35 mouse cellular contexts compared by ENCODE assay signal in the genomic region with DNA sequence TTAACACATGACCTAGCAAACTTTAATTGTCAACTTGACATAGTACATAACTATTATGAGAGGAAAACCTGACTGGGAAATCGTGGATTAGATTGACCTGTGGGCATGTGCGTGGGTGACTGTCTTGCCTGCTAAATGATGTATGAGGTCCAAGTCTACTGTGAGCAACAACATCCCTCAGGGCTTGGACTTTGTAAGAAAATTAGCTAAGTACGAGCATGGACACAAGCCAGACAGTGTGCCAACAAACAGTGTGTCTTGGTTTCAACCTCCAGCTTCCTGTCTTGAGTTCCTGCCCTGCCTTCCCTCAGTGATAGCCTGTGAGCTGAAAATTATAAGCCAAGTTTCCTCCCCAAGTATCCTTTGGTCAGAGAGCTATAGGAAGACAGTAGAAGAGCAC. TPM values are rescaled to one million over a fixed set of nuclear protein-coding genes. Genes with fewer than 3 reads are reported as not detected.
A peak's percentile ranks its signal among the peaks of the same experiment; 100 is the strongest.
DNase-seq lines count a peak whose midpoint lies in the region; ATAC-seq and TF ChIP-seq lines count a peak whose summit lies in the region.
"Had no signal": no experiment of that assay in that cellular context is flagged by ENCODE, and none has a peak within 500 bp of the region (broad histone marks: within the 10 kb centered on the region; RNA-seq: fewer than 3 reads in every experiment).

No protein-coding gene starts in this region.

- no peak overlapping the region for H3K4me2 ChIP-seq in intestine, embryonic 16.5 days (ENCODE audit: low read depth, low read length)
- H3K4me2 ChIP-seq: heart, embryonic 11.5 days; hindbrain, embryonic 13.5 days; midbrain, embryonic 13.5 days; neural tube, embryonic 13.5 days had no signal

- H3K27ac ChIP-seq in liver, adult 2 months (replicated peaks; ENCODE audit: insufficient read depth, low read depth, low read length) = no peak overlapping the region
- no peak overlapping the region for H3K27ac ChIP-seq in intestine, embryonic 16.5 days (ENCODE audit: low read length)
- H3K27ac ChIP-seq: hindbrain, embryonic 13.5 days; liver, embryonic 14.5 days; macrophage; midbrain, embryonic 13.5 days; neural tube, embryonic 13.5 days had no signal

- no peak for ATAC-seq in intestine, embryonic 16.5 days
- ATAC-seq: forebrain, embryonic 14.5 days; intestine, postnatal 0 days; midbrain, embryonic 13.5 days had no signal

- no peaks in the 10 kb centered on the region for H3K4me1 ChIP-seq in liver, adult 2 months (ENCODE audit: control insufficient read depth, insufficient read depth, low read length)
- H3K4me1 ChIP-seq in intestine, embryonic 16.5 days (ENCODE audit: control insufficient read depth, insufficient read depth, low read length) = no peaks in the 10 kb centered on the region
- H3K4me1 ChIP-seq: hindbrain, embryonic 13.5 days; midbrain, embryonic 13.5 days; neural tube, embryonic 13.5 days had no signal

- H3K79me2 ChIP-seq in liver, adult 2 months (ENCODE audit: control insufficient read depth, insufficient read depth, low read length) = no peaks in the 10 kb centered on the region

- no peak overlapping the region for H3K4me3 ChIP-seq in liver, adult 2 months (ENCODE audit: insufficient read depth, low read depth, low read length)
- H3K4me3 ChIP-seq in intestine, embryonic 16.5 days (ENCODE audit: low read length) = no peak overlapping the region
- H3K4me3 ChIP-seq: hindbrain, embryonic 13.5 days; midbrain, embryonic 13.5 days; neural tube, embryonic 13.5 days had no signal

- 47% methylated on average over 3 of the region's 3 CpGs for WGBS in liver, adult 2 months
- WGBS in intestine, embryonic 16.5 days = 69% methylated on average over 3 of the region's 3 CpGs

- TF ChIP-seq CTCF in liver, adult 2 months (IDR thresholded peaks at IDR 0.05; ENCODE audit: low read depth, low read length) = no peak

- H3K36me3 ChIP-seq in liver, adult 2 months (ENCODE audit: control insufficient read depth, insufficient read depth, low read length) = no peaks in the 10 kb centered on the region
- H3K36me3 ChIP-seq in intestine, embryonic 16.5 days (ENCODE audit: control insufficient read depth, insufficient read depth, low read length) = no peaks in the 10 kb centered on the region
- H3K36me3 ChIP-seq: G1E; hindbrain, embryonic 13.5 days; midbrain, embryonic 13.5 days; neural tube, embryonic 13.5 days had no signal

- TF ChIP-seq POLR2A in liver, adult 2 months (IDR thresholded peaks at IDR 0.05; ENCODE audit: extremely low read depth, insufficient read depth, low read length) = no peak

- DNase-seq in adrenal gland, postnatal 10 days = peak; percentile 1
- no peak for DNase-seq in adrenal gland, adult (ENCODE audit: inconsistent age in 2 of 2, low spot score in 1 of 2)
- DNase-seq in liver, adult 2 months (ENCODE audit: extremely low read depth, low read depth, low spot score) = peak; percentile 17
- no peak for DNase-seq in liver
- peak; percentile 6 for DNase-seq in kidney, postnatal 10 days
- no peak for DNase-seq in embryo, embryonic 11 days
- DNase-seq: adrenal gland, postnatal 36 days; cerebellum, adult 2 months; cerebellum, postnatal 14 days; gastrocnemius, postnatal 14 days; heart, adult 18-20 months; heart, postnatal 36 days; left cerebral cortex, postnatal 4 days; lung, adult 2 months; lung, postnatal 10 days; thymus, adult 2 months; thymus, postnatal 36 days had no signal

- H3K9me3 ChIP-seq in intestine, embryonic 16.5 days (ENCODE audit: control insufficient read depth, low read length) = no peaks in the 10 kb centered on the region
- H3K9me3 ChIP-seq: G1E; hindbrain, embryonic 13.5 days; midbrain, embryonic 13.5 days; neural tube, embryonic 13.5 days had no signal

- H3K27me3 ChIP-seq in liver, adult 2 months (ENCODE audit: control insufficient read depth, insufficient read depth, low read length) = no peaks in the 10 kb centered on the region
- no peaks in the 10 kb centered on the region for H3K27me3 ChIP-seq in intestine, embryonic 16.5 days (replicated peaks; ENCODE audit: control insufficient read depth, insufficient read depth, low read length)
- H3K27me3 ChIP-seq: hindbrain, embryonic 13.5 days; midbrain, embryonic 13.5 days; neural tube, embryonic 13.5 days had no signal

- no peak overlapping the region for H3K9ac ChIP-seq in liver, adult 2 months (ENCODE audit: low read depth, low read length)
- no peak overlapping the region for H3K9ac ChIP-seq in intestine, embryonic 16.5 days (ENCODE audit: low read depth, low read length)
- H3K9ac ChIP-seq: hindbrain, embryonic 13.5 days; liver, embryonic 14.5 days; midbrain, embryonic 13.5 days; neural tube, embryonic 13.5 days had no signal

RNA-seq across cellular contexts. Expression of a gene that starts 22.5 kb away (rescaled TPM):
- total RNA-seq in adrenal gland, postnatal 10 days (2021) = not detected
- total RNA-seq in liver, adult 2 months (2014; rRNA removed) = not detected in 2 replicates
- polyA plus RNA-seq in liver, adult 2 months (2012; rRNA removed) = not detected in 2 replicates
- polyA plus RNA-seq in intestine, embryonic 16.5 days (2015; fragmentation: Nextera tagmentation; extraction: Ambion mirVana) = 0.22 TPM in 1 of 2 replicates, not detected in the other
- total RNA-seq: adrenal gland, adult 18-20 months; adrenal gland, postnatal 36 days; G1E; gastrocnemius, postnatal 14 days; layer of hippocampus, adult 8-10 months; layer of hippocampus, postnatal 25 days; left cerebral cortex, adult 8-10 months; left cerebral cortex, postnatal 4 days; megakaryocyte-erythroid progenitor cell, adult 5-6 weeks had no signal
- polyA plus RNA-seq: cortical plate, adult 2 months; embryonic facial prominence, embryonic 11.5 days; forebrain, embryonic 14.5 days; G1E; liver, embryonic 14.5 days; lung, adult 2 months; macrophage; thymus, adult 2 months had no signal

RNA-seq across cellular contexts. Expression of a gene that starts 40.2 kb away (rescaled TPM):
- under 1 TPM in 1 of 2 experiments, not detected in 1; 0.99 TPM for total RNA-seq in adrenal gland, postnatal 10 days (2021)
- total RNA-seq in liver, adult 2 months (2014; rRNA removed) = not detected in 2 replicates
- polyA plus RNA-seq in liver, adult 2 months (2012; rRNA removed) = not detected in 2 replicates
- polyA plus RNA-seq in intestine, embryonic 16.5 days (2015; fragmentation: Nextera tagmentation; extraction: Ambion mirVana) = not detected in 2 replicates
- total RNA-seq: adrenal gland, adult 18-20 months; adrenal gland, postnatal 36 days; G1E; heart, adult 18-20 months; heart, postnatal 36 days; layer of hippocampus, adult 8-10 months; layer of hippocampus, postnatal 25 days; left cerebral cortex, adult 8-10 months; megakaryocyte-erythroid progenitor cell, adult 5-6 weeks had no signal
- polyA plus RNA-seq: embryonic facial prominence, embryonic 11.5 days; forebrain, embryonic 14.5 days; G1E; heart, embryonic 11.5 days; heart, embryonic 16.5 days; hindbrain, embryonic 13.5 days; intestine, postnatal 0 days; liver, embryonic 14.5 days; lung, adult 2 months; macrophage; midbrain, embryonic 13.5 days; neural tube, embryonic 13.5 days; thymus, adult 2 months had no signal

RNA-seq across cellular contexts. Expression of a gene that starts 41.1 kb away (rescaled TPM):
- total RNA-seq in adrenal gland, postnatal 10 days (2021) = 10 to 100 TPM; 86.2 to 90.9 TPM
- total RNA-seq in liver, adult 2 months (2014; rRNA removed) = 26.5 and 27.4 TPM in 2 replicates
- 11.8 and 14.5 TPM in 2 replicates for polyA plus RNA-seq in liver, adult 2 months (2012; rRNA removed)
- polyA plus RNA-seq in intestine, embryonic 16.5 days (2015; fragmentation: Nextera tagmentation; extraction: Ambion mirVana) = 32.9 and 34.9 TPM in 2 replicates

Comparison
In these comparisons a context has a peak if more than half of its experiments do, and no peak if none do; other contexts are left out.
1. DNase-seq: peak in adrenal gland, postnatal 10 days (single experiment), liver, adult 2 months (single experiment) and kidney, postnatal 10 days (single experiment); none in adrenal gland, adult (0 of 2), liver (single experiment) and embryo, embryonic 11 days (single experiment).